Mouse (Mus musculus): ENCODE results near the gene Pgm2.

DNA sequence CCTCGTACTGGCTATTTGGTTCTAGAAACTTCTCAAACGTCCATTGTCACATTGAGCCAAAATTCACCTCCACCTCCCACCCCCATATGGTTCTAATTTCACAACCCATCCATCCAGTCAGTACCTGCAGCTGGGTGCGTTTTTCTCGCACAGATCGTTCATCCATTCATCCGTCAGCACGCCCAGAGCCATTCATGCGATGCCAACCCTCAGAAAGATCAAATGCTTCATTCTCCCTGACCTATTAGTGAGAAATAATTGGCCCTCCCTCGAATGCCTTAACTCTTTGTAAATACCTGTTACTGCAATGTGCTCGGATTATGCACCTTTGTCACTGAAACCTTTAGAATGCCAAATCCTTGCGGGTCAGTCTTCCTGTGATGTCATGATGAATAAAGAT is 45.8 kb upstream of the Pgm2 start:
- TF ChIP-seq CTCF (IDR thresholded peaks at IDR 0.05) (no peak), POLR2A (IDR thresholded peaks at IDR 0.05; ENCODE audit: insufficient read depth, low read depth, low read length) (no peak)
